Mouse (Mus musculus) hindbrain, embryonic 14.5 days (tissue): ENCODE measurements around the gene Rngtt. TPM values are rescaled to one million over a fixed set of nuclear protein-coding genes. Genes with fewer than 3 reads are reported as not detected.
"Not testable (repeated sequence)": the region's sequence is repeated elsewhere in the genome, so short reads cannot be mapped to it uniquely, and the experiment has no call there.

ENCODE experiments used
- ATAC-seq: fragments of 200-750 bp; cut with Nextera tagmentation; 2 replicates; pipeline ENCODE4 v1.8.0; 2017; ENCODE audit warnings: moderate number of reproducible peaks, mild to moderate bottlenecking, moderate TSS enrichment, moderate library complexity; ENCODE audit not compliant: low FRiP score
- DNase-seq: peaks from one replicate; pipeline ENCODE4 v3.0.0-alpha.2; 2015; ENCODE audit warnings: low spot score
- H3K27ac ChIP-seq: fragments of 300-500 bp; sonication (generic); 2 replicates; pipeline ENCODE4 v1.5.1; 2014; ENCODE audit warnings: mild to moderate bottlenecking, moderate library complexity
- H3K27me3 ChIP-seq: fragments of 300-500 bp; sonication (generic); 2 replicates; pipeline ENCODE4 v1.6.1; 2014; ENCODE audit warnings: mild to moderate bottlenecking, low read length, mixed read lengths; ENCODE audit not compliant: control insufficient read depth, insufficient read depth
- H3K36me3 ChIP-seq: fragments of 300-500 bp; sonication (generic); replicated peaks from 2 replicates; pipeline ENCODE4 v1.6.1; 2014; ENCODE audit not compliant: control insufficient read depth, insufficient read depth
- H3K4me1 ChIP-seq: fragments of 300-500 bp; sonication (generic); replicated peaks from 2 replicates; pipeline ENCODE4 v1.6.1; 2014; ENCODE audit warnings: antibody characterized with exemption, low read length, mixed read lengths; ENCODE audit not compliant: control insufficient read depth, insufficient read depth
- H3K4me2 ChIP-seq: fragments of 300-500 bp; sonication (generic); replicated peaks from 2 replicates; pipeline ENCODE4 v1.6.1; 2014; ENCODE audit warnings: mild to moderate bottlenecking, moderate library complexity
- H3K4me3 ChIP-seq: fragments of 300-500 bp; sonication (generic); replicated peaks from 2 replicates; pipeline ENCODE4 v1.5.1; 2014; ENCODE audit warnings: mild to moderate bottlenecking, low read length
- H3K9ac ChIP-seq: fragments of 300-500 bp; sonication (generic); 2 replicates; pipeline ENCODE4 v1.6.1; 2014
- H3K9me3 ChIP-seq: fragments of 300-500 bp; sonication (generic); 2 replicates; pipeline ENCODE4 v1.6.1; 2016; ENCODE audit warnings: low read length; ENCODE audit not compliant: control insufficient read depth
- WGBS: fragments of 180-500 bp; shearing (Covaris S2); extraction: QIAGEN DNeasy Blood & Tissue Kit; methylation state at CpG from one replicate; pipeline ENCODE4 v1.1.7; 2014; 5-methylcytosine and 5-hydroxymethylcytosine counted together
- polyA plus RNA-seq: library from polyadenylated mRNA; unstranded; fragments of >200 nt; fragmentation: Nextera tagmentation; extraction: Ambion mirVana; gene quantifications from 2 replicates; pipeline ENCODE4 v1.2.1, GENCODE M21; 2014

The Rngtt gene
- polyA plus RNA-seq, 1 experiment from 2014 or later: 26.5 TPM

DNA sequence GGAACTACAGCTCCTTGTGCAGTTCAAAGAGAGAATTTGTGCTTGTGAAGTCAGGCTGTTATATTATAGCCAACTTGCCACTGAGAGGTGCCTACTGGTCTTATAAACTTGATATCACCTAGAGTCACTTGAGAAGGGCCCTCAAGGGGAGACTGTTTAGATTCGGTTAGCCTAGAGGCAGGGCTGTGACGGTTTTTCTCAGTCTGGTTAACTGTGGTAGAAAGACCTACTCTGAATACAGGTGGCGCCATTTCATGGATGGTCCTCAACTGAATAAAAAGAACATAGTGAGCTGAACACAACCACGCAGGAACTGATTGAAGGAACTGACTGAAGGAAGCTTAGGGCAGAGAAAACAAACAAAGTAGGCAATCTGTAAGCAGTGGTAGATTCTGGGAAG, 3.0 kb upstream of the Rngtt start:
- no peak overlapping the region for H3K9ac ChIP-seq
- no peaks in the 10 kb centered on the region for H3K27me3 ChIP-seq
- WGBS: 75% methylated on average over 4 of the region's 4 CpGs
- H3K4me3 ChIP-seq: no peak overlapping the region
- H3K36me3 ChIP-seq: no peaks in the 10 kb centered on the region
- ATAC-seq: no peak
- peaks cover 9% of the 10 kb centered on the region for H3K4me1 ChIP-seq
- H3K9me3 ChIP-seq: no peaks in the 10 kb centered on the region
- no peak overlapping the region for H3K4me2 ChIP-seq
- no peak for DNase-seq
- no peak overlapping the region for H3K27ac ChIP-seq

DNA sequence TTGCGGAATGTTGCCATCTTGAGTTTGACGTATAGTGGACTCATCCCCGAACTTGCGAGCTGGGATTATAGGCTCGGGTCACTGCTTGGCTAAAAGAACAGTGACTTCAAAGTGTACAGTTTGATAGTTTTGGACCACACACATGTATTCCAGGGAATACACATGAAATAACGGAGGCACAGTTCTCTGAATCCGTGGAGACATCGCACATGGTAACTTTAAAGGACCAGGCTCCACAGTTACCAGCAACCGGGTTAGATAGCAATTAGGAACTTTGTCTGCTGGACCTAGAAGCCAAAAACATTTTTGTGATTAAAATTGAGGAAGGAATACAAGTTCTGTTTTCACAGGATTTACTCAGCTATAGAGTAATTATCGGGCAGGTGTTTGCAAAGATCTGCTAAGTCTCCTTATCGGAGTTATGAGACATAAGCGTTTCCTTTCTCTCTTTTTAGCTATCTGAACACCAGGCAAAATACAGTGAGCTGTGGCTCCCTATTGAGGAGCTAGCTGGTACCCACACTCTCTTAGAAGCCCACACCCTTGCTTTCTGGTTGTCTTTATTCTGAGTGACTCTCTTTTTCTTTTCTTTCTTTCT, 828 bp downstream of the Rngtt start:
- DNase-seq: peak; percentile 30
- no peaks in the 10 kb centered on the region for H3K9me3 ChIP-seq
- no peak for ATAC-seq
- H3K4me1 ChIP-seq: peaks cover 9% of the 10 kb centered on the region
- H3K4me2 ChIP-seq: peak overlapping the region; percentile 85
- no peaks in the 10 kb centered on the region for H3K36me3 ChIP-seq
- H3K4me3 ChIP-seq: peak overlapping the region; percentile 61
- H3K27ac ChIP-seq: no peak overlapping the region
- H3K9ac ChIP-seq: peak overlapping the region; percentile 68
- H3K27me3 ChIP-seq: no peaks in the 10 kb centered on the region
- 22% methylated on average over 12 of the region's 12 CpGs for WGBS

DNA sequence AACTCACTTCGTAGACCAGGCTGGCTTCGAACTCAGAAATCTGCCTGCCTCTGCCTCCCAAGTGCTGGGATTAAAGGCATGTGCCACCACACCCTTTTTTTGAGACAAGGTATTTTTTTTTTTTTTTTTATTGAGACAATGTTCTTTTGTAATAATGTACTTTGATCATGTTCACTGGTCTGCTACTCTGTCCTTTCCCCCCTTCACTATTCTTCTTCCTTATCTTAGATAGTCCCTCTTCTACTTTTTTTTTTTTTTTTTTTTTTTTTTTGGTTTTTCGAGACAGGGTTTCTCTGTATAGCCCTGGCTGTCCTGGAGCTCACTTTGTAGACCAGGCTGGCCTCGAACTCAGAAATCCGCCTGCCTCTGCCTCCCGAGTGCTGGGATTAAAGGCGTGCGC, 4.0 kb downstream of the Rngtt start:
- ATAC-seq, H3K27me3 ChIP-seq, H3K4me3 ChIP-seq, DNase-seq, H3K36me3 ChIP-seq, H3K27ac ChIP-seq, H3K9ac ChIP-seq, H3K9me3 ChIP-seq, H3K4me2 ChIP-seq, H3K4me1 ChIP-seq: not testable (repeated sequence)
- 97% methylated on average over 6 of the region's 8 CpGs for WGBS

DNA sequence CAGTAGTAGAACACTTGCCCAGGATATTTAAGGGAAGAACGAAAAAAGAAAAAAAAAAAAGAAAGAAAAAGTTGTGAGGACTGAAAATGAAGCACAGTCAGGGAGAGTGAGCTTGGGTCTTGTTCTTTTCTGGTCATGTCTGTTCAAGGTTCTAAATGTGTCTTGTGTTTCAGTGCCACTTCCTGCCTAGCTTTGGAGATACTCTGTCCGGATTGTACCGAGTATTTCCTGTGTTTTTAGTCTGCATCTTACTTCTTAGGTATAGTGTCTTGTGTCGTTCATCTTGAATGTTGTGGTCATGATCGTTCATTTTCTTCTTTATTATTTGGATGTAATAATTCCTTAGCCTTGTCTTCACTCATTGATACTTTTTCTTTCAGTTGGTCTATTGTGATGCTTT, 5.7 kb downstream of the Rngtt start:
- Histone ChIP-seq H3K4me1 (peaks cover 7% of the 10 kb centered on the region), H3K9ac (no peak overlapping the region), H3K36me3 (no peaks in the 10 kb centered on the region), H3K4me2 (no peak overlapping the region), H3K27me3 (no peaks in the 10 kb centered on the region), H3K9me3 (no peaks in the 10 kb centered on the region), H3K4me3 (no peak overlapping the region), H3K27ac (no peak overlapping the region)
- 90% methylated on average over 5 of the region's 5 CpGs for WGBS
- no peak for DNase-seq
- ATAC-seq: no peak

DNA sequence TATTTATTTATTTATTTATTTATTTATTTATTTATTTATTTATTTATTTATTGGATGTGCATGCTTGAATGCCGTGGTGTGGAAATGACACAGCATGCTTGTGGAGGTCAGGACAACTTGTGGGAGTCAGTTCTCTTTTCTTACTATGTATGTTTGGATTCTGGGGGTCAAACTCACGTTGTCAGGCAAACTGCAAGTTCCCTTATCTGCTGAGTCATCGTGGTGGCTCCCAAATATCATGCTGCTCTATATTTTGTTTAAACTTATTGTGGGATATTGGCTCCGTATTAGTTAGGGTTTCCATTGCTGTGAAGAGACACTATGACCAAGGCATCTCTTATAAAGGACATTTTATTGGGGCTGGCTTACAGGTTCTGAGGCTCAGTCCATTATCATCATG, 21.0 kb downstream of the Rngtt start:
- Histone ChIP-seq H3K27me3 (no peaks in the 10 kb centered on the region), H3K27ac (no peak overlapping the region), H3K4me2 (no peak overlapping the region), H3K4me1 (no peaks in the 10 kb centered on the region), H3K4me3 (no peak overlapping the region), H3K36me3 (peaks cover 55% of the 10 kb centered on the region), H3K9me3 (no peaks in the 10 kb centered on the region), H3K9ac (no peak overlapping the region)
- ATAC-seq (no peak), DNase-seq (no peak)
- WGBS: 94% methylated on average over 4 of the region's 4 CpGs

DNA sequence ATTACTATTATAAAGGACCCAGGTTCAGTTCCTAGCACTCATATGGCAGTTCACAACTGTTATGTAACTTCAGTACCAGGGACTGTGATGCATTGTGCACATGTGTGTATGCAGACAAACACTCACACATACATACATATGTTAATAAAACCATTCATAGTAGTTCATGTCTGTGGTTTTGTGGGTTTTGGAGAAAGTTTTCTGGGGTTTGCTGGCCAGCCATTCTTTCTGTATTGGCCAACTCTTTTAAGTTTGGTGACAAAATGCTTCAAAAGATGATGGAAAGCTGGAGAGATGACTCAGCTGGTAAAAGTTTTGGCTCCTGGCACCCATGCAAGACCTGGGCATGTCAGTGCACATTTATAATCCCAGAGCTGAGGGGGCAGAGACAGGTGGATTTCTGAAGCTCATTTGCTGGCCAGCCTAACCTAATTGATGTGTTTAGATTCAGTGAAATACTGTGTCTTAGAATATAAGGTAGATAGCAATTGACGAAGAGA, 22.9 kb downstream of the Rngtt start:
- no peaks in the 10 kb centered on the region for H3K27me3 ChIP-seq
- H3K9me3 ChIP-seq: no peaks in the 10 kb centered on the region
- H3K4me1 ChIP-seq: no peaks in the 10 kb centered on the region
- 97% methylated on average over 1 of the region's 1 CpGs for WGBS
- DNase-seq: no peak
- H3K27ac ChIP-seq: no peak overlapping the region
- no peak overlapping the region for H3K9ac ChIP-seq
- H3K4me2 ChIP-seq: no peak overlapping the region
- no peak overlapping the region for H3K4me3 ChIP-seq
- ATAC-seq: no peak
- H3K36me3 ChIP-seq: peaks cover 59% of the 10 kb centered on the region

DNA sequence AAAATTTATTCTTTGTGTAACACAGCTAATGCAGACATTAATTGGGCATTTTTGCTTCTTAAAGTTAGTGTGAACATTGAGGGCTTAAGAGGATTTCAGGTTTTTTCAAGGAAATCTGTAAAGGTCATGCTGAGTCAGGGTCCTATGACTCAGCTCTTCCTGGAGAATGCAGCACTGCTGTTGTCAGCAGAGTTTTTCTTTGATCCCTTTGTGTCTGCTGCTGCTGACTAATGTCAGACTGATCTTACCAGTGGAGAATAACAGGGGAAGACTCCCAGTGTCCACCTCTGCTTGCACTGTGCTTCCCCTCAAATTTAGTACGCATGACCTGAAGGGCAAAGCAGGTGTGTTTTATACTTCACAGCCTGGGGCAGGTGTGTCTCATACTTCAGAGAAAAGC, 27.9 kb downstream of the Rngtt start:
- H3K27ac ChIP-seq: no peak overlapping the region
- ATAC-seq (no peak), DNase-seq (no peak)
- H3K9me3 ChIP-seq: no peaks in the 10 kb centered on the region
- H3K4me2 ChIP-seq: no peak overlapping the region
- no peaks in the 10 kb centered on the region for H3K4me1 ChIP-seq
- H3K36me3 ChIP-seq: peaks cover 58% of the 10 kb centered on the region
- WGBS: 84% methylated on average over 1 of the region's 1 CpGs
- H3K9ac ChIP-seq: no peak overlapping the region
- H3K27me3 ChIP-seq: no peaks in the 10 kb centered on the region
- H3K4me3 ChIP-seq: no peak overlapping the region

DNA sequence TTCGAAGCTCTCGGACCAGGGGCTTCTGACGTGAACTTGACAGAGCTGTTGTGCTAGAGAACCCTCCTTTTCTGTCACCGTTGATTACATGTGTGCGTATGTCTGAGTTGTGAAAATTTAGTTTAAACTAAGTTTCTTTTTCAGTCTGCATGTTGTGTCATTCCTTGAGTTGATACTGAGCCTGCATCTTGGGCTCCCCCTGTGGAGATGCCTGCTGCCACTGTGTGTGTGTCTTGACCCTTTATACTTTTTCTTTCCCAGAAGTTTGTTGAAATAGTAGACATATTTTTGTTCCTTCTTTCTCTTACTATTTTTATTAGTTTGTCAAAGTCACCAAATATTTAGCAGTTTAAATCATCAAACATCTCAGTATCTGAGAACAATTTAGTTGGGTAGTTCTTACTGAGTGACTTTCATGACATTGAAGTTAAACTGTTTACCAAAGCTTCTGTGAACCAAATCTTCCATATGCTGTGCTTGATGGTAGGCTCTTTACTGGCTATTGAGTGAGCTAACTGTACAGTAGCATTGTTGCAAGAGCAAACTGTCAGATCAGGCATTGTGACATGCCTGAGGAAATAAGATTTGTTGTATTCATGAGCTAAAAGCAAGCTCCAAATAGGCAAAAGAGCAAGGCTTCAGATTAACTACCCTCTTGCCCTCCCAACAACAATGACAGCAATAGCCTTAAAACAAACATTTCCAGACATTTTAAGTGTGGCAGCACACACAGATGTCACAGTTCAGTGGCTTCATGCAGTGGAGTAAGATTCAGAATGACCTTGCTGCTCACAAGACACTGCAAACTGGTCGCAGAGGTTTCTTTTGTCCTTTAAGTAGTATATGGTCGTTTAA, 33.0 kb downstream of the Rngtt start:
- WGBS: 88% methylated on average over 7 of the region's 7 CpGs

DNA sequence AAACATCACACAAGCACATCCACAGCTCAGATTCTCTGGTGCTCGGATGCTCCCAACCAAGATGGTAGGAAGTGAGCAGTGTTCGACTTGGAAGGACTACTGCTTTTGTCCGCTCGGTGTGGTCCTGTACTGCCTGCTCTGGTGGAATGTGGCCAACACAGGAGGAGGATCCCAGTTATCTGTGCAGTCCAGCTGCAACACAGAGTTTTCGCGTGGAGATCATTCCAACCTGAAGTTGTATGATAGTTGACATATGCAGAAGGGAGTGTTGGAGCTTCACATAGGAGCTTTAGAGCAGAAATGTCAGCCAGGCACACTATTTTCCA, 33.6 kb downstream of the Rngtt start:
- Histone ChIP-seq H3K4me1 (no peaks in the 10 kb centered on the region), H3K27me3 (no peaks in the 10 kb centered on the region), H3K27ac (no peak overlapping the region), H3K4me2 (no peak overlapping the region), H3K9me3 (no peaks in the 10 kb centered on the region), H3K9ac (no peak overlapping the region), H3K4me3 (no peak overlapping the region), H3K36me3 (peaks cover 39% of the 10 kb centered on the region)
- ATAC-seq (no peak), DNase-seq (no peak)
- 88% methylated on average over 6 of the region's 6 CpGs for WGBS

More for the DNA sequence above, 33.0 kb downstream of the Rngtt start:
- Histone ChIP-seq H3K36me3 (peaks cover 39% of the 10 kb centered on the region), H3K4me2 (no peak overlapping the region), H3K9ac (no peak overlapping the region), H3K4me3 (no peak overlapping the region), H3K4me1 (no peaks in the 10 kb centered on the region), H3K27ac (no peak overlapping the region), H3K27me3 (no peaks in the 10 kb centered on the region), H3K9me3 (no peaks in the 10 kb centered on the region)
- no peak for DNase-seq
- ATAC-seq: no peak
